Mouse (Mus musculus): ENCODE data around the gene Ttc3. TPM values are rescaled to one million over a fixed set of nuclear protein-coding genes. Genes with fewer than 3 reads are reported as not detected.
A peak's percentile ranks its signal among the peaks of the same experiment; 100 is the strongest.
"Not testable (repeated sequence)": the region's sequence is repeated elsewhere in the genome, so short reads cannot be mapped to it uniquely, and the experiment has no call there.

Gene Ttc3
- total RNA-seq, 2 experiments from 2014 or later: 750 to 824 TPM

GRCm38 (mm10) chr16:94414151-94414550 is 43.7 kb downstream of the Ttc3 start:
- DNase-seq (ENCODE audit: extremely low spot score in 1 of 2, low spot score in 1 of 2): no peak

- DNase-seq (ENCODE audit: extremely low spot score in 1 of 2, low spot score in 1 of 2): no peak
Observed at GRCm38 (mm10) chr16:94420498-94420897, 50.1 kb downstream of the Ttc3 start.

DNA sequence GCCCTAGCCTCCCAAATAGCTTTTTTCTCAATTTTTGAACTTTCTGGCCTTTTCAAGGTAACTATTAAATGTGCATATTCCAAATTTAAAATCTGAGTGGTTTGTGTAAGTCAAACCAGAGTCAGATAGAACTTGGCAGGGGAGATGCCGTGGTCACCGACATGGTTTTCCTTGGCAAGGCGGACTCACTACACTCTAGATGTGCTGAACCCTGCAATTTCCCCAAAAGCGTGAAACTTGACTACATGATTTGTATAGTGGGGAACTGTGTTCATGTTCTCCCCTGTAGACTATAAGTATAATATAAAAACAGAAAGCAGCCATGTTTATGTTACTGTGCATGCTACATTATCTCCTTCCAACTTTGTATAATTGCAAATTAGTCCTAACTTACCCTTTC is 58.5 kb downstream of the Ttc3 start:
- no peak for DNase-seq (ENCODE audit: extremely low spot score in 1 of 2, low spot score in 1 of 2)

GRCm38 (mm10) chr16:94435495-94436234 is 65.2 kb downstream of the Ttc3 start:
- no peak for DNase-seq (ENCODE audit: extremely low spot score in 1 of 2, low spot score in 1 of 2)

DNA sequence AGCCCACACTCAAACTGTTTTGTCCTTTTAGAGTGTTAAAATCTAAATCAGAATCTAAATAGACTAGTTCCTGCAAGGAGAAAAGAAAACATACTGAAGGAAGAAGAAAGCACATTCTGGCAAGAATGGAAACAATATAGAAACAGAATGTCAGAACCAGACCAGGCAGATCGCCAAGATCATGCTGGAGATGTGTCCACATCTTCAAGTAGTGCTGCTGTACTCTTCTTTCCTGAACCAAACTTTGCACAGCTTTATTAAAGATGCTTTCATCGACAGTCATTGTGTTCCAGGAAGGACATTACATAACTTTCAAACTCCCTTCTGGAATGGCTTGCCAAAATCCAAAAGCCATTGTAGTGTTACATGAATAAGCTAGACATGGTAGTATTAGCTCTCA is 66.4 kb downstream of the Ttc3 start:
- no peak for DNase-seq (ENCODE audit: extremely low spot score in 1 of 2, low spot score in 1 of 2)

DNA sequence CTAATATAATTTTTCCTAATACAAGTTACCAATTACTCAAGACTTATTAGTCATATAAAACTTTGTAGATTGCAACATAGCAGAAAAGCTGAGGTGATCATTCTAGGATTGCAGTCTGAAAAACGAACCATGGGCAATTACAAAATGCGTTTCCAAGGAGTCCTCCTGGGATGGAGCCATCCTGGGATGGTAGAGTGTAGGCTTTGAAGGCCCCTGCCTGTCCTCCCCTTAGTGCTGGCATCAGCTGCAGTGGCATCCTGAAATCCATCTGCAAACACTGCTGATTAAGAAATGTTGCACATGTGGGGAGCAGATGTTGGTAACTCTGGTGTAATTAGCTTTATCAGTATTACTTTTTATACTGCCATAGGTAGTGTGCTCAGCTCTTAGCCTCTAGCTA is 70.9 kb downstream of the Ttc3 start:
- no peak for DNase-seq (ENCODE audit: extremely low spot score in 1 of 2, low spot score in 1 of 2)

GRCm38 (mm10) chr16:94449151-94449550 is 78.7 kb downstream of the Ttc3 start:
- DNase-seq (ENCODE audit: extremely low spot score in 1 of 2, low spot score in 1 of 2): no peak

DNA sequence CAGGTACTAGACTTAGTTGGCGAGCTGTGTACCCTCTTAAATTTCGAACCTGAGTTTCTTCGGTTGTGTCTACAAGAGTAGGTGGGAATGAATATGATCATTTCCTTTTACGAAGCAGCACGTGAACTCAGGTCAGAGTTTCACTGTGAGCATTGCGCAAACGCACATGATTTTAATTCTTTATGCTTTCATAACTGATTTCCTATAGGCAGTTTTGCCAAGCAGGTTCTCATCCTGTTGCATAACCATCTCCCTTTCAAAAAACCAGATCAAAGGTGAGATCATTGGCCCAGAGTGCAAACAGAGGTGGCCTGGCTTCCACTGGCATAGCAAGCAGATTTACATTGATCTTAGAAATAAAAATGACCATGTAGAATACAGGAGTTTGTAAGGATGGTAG is 79.2 kb downstream of the Ttc3 start:
- DNase-seq (ENCODE audit: extremely low spot score in 1 of 2, low spot score in 1 of 2): no peak

DNA sequence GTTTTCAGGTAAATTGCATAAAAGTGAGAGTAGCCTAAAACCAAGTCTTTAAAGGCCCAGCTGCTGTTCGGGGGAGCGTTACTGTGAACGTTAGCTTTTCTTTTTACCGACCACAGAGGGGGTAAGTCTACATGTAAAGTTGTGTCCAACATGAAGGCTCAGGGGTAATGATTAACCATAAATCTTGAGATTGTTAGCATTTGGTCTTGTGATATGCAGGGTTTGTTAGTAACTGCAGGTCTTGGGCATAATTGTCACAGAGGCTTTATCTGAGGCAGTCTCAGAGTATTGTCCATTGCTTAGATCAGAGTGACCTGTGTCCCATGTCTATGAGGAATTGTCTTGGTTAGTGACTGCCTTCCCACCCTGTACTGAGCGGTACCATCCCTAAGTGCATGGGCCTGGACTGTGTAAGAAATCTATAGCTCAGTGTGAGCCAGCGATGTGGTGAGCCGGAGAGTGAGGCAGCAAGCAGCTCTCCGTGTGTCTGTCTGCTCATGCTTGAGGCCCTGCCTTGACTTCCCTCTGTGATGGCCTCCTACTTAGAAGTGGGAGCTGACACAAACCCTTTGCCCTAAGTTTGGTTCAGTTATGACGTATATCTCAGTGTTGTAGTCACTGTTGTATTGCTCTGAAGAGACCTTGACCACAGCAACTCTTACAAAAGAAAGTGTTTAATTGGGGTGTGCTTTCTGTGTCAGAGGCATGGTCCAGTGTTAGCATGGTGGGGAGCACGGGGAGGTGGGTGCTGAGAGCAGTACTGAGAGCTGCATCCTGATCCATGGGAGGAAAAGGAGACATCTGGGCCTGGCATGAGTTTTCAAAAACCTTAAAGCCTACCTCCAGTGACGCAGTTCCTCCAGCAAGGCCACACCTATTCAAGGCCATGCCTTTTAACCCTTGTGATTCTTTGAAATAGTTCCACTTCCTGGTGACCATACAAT is 81.4 kb downstream of the Ttc3 start:
- no peak for DNase-seq (ENCODE audit: extremely low spot score in 1 of 2, low spot score in 1 of 2)

GRCm38 (mm10) chr16:94452768-94453167 is 82.3 kb downstream of the Ttc3 start:
- no peak for DNase-seq (ENCODE audit: extremely low spot score in 1 of 2, low spot score in 1 of 2)

DNA sequence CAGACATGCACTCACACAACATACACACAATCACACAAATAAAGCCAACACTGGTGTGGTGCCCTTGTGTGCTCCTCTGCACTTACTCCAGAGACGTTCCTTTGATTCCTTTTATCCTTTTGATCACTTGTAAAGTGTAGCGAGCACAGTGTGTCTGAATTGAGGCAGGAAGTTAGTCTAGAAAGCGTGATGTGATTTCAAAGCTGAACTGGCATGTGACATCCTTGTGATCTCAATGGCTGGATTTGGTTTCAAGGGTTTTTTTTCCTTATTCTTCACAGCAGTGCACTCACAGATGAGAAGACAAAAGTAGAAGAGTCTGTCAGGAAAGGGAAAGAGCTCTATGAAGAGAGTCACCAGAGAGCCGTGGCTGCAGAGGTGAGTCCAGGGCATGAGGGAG is 83.7 kb downstream of the Ttc3 start:
- DNase-seq (ENCODE audit: extremely low spot score in 1 of 2, low spot score in 1 of 2): no peak

GRCm38 (mm10) chr16:94464067-94464466 is 93.6 kb downstream of the Ttc3 start:
- DNase-seq (ENCODE audit: extremely low spot score in 1 of 2, low spot score in 1 of 2): no peak

- no peak for DNase-seq (ENCODE audit: extremely low spot score in 1 of 2, low spot score in 1 of 2)
Observed at GRCm38 (mm10) chr16:94465900-94466299, 95.5 kb downstream of the Ttc3 start.

DNA sequence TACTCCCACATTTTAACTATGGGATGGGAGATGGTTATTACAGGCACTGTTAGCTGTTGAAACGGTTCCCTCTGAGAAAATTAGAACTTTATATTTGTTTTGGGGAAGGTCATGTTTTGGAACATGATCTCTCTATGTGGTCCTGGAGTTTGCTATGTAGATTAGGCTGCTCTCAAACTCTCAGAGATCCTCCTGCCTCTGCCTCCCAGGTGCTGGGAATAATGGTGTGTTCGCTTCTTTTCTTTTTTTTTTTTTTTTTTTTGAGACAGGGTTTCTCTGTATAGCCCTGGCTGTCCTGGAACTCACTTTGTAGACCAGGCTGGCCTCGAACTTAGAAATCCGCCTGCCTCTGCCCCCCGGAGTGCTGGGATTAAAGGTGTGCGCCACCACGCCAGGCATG is 95.9 kb downstream of the Ttc3 start:
- DNase-seq (ENCODE audit: extremely low spot score in 1 of 2, low spot score in 1 of 2): not testable (repeated sequence)

GRCm38 (mm10) chr16:94467337-94468055 is 97.1 kb downstream of the Ttc3 start:
- no peak for DNase-seq (ENCODE audit: extremely low spot score in 1 of 2, low spot score in 1 of 2)

DNA sequence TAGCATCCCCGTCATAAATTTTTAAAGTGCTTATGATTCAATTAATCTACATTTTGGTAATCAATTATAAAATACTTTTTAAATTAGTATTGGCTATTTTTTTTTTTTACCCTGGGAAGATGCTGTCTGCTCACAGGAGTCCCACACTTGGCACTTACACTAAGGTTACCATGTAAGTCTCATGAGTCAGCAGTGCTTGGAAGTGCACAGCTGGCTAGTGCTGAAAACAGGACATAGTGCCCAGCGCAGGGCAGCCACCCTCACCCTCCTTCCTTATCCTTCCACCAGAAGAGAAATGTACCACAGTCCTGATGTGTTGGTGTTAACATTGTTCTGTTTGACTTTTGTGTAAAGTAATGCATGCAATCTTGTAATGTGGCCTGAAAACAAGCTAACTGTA is 98.0 kb downstream of the Ttc3 start:
- DNase-seq (ENCODE audit: extremely low spot score in 1 of 2, low spot score in 1 of 2): no peak

DNA sequence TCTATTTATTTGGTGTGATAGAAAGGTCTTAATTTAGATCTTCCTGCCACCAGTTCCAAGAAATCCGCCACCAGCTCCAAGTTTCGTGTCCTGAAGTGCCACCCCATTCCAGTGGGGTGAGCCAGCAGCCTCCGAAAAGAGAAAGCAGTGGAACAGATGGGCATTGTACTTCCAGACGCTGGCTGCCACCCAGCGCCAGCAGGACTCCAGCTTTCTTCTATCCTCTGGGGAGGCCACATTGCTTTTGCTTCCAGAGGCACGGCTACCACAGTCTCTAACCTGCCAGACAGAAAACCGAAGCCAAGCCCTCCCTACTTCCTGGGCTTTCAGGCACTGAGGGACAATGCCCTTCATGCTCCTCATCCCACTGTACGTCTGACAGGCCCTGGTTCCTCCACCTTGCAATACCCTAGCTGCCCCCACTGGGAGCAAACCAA is 102.1 kb downstream of the Ttc3 start:
- peak; percentile 44 to 53 for DNase-seq (ENCODE audit: extremely low spot score in 1 of 2, low spot score in 1 of 2)

DNA sequence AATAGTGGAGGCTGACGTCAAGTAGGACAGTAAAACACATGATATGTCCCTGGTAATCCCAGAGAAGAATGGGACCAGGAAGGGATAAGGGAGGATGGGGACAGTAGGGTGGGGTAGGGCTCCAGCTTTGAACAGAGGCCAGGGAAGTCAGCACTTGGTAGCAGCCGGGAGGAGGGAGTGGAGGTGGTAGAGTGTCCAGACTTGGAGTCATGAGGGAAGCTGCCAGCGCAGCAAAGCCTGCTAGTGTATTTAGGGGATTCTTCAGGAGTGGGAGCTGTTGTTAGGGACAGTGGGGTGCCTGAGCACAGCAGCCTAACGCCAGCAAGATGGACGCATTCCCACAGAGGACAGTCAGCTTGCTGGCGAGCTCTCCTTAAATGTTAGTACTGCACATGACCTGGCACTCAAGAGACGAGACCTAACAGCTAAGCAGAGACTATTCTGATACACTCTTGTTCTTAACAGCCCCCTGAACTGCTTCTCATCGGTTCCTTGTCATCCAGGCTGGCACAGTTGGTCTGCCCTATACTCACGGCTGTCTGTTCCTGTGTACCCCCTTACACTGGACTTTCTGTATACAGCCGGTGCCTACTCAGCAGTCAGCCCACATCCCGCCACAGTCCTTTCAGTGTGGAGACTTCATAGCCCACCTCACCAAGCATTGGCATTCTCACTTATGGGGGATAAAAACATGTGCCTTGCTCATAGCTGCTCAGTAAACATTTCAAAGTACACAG is 102.8 kb downstream of the Ttc3 start:
- peak in 1 of 2 experiments; percentile 14 for DNase-seq (ENCODE audit: extremely low spot score in 1 of 2, low spot score in 1 of 2)

DNA sequence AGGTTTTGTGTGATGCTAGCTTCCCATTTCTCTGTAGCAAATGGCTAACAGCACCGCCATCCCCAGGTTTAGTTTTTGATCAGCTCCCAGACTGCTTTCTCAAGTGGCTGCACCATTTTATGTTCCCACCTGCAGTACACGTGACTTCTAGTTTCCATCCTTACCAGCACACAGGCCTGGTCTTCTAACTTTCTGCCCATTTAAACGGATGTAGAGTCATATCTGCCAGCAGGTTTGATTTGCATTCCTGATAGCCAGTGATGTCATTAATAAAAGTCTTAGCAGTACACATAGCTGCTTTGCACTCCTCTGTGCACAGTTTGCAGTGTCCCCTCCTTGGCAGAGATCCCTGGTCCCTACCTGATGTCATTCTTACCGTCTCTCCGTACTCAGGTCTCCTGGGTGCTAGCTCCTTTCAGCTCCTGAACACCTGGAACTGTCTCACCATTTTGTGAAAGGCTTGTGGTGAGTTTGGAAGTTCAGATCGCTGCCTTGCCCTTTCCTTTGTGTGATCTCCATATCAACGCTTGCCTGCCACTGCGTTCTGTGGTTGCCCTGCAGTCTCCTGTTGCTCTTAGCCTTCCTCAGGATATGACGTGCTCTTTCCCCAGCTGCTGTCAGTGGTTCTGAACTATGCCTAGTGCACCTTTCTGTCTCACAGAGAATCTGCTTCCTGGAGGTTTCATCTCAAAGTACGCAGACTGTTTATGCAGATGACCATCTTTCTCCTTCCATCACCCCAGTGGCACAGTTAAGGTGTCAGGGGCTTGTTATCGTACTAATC is 114.5 kb downstream of the Ttc3 start:
- DNase-seq (ENCODE audit: extremely low spot score in 1 of 2, low spot score in 1 of 2): no peak

Data from layer of hippocampus, postnatal 25 days (tissue).